Mouse (Mus musculus) brain, embryonic 14.5 days (tissue): ENCODE measurements at regions not wholly inside any gene's neighbourhood (a gene's known extent, or its start where the extent isn't known, plus 50 kb on each side); places are given as distances from the start of the nearest gene placed in this dataset.

ENCODE experiments used
- CTCF ChIP-seq: fragments of 200-500 bp; IDR thresholded peaks from 2 replicates; pipeline ENCODE4 v1.5.1; 2012; ENCODE audit warnings: inconsistent platforms, mild to moderate bottlenecking, moderate library complexity, borderline replicate concordance; ENCODE audit not compliant: insufficient read depth, insufficient read length; ENCODE audit errors: extremely low read depth
- POLR2A ChIP-seq: fragments of 200-500 bp; IDR thresholded peaks from 2 replicates; pipeline ENCODE4 v1.6.1; 2012; ENCODE audit warnings: mild to moderate bottlenecking, inconsistent platforms, borderline replicate concordance; ENCODE audit not compliant: poor library complexity, insufficient read depth, insufficient read length, severe bottlenecking; ENCODE audit errors: extremely low read depth

- TF ChIP-seq CTCF (no peak), POLR2A (no peak)
Measured at GRCm38 (mm10) chr19:30489786-30490185, 59.7 kb downstream of the Dkk1 start.
